Mouse (Mus musculus) kidney, embryonic 14.5 days (tissue): ENCODE measurements around the gene Trim44. TPM values are rescaled to one million over a fixed set of nuclear protein-coding genes. Genes with fewer than 3 reads are reported as not detected.

ENCODE experiments used
- ATAC-seq: fragments of 200-750 bp; cut with Nextera tagmentation; 2 replicates; pipeline ENCODE4 v1.8.0; 2017; ENCODE audit warnings: moderate number of reproducible peaks, mild to moderate bottlenecking, moderate TSS enrichment, moderate library complexity; ENCODE audit not compliant: low FRiP score, low TSS enrichment
- H3K27ac ChIP-seq: fragments of 300-500 bp; sonication (generic); 2 replicates; pipeline ENCODE4 v1.5.1; 2014; ENCODE audit warnings: low read depth, mild to moderate bottlenecking, low read length, moderate library complexity, mixed read lengths
- H3K27me3 ChIP-seq: fragments of 300-500 bp; sonication (generic); 2 replicates; pipeline ENCODE4 v1.6.1; 2014; ENCODE audit warnings: mild to moderate bottlenecking, low read length; ENCODE audit not compliant: control insufficient read depth, insufficient read depth
- H3K36me3 ChIP-seq: fragments of 300-500 bp; sonication (generic); 2 replicates; pipeline ENCODE4 v1.6.1; 2014; ENCODE audit warnings: low read length, mixed read lengths; ENCODE audit not compliant: control insufficient read depth, insufficient read depth
- H3K4me1 ChIP-seq: fragments of 300-500 bp; sonication (generic); 2 replicates; pipeline ENCODE4 v1.6.1; 2014; ENCODE audit warnings: low read length, mixed read lengths; ENCODE audit not compliant: control insufficient read depth, insufficient read depth
- H3K4me2 ChIP-seq: fragments of 300-500 bp; sonication (generic); replicated peaks from 2 replicates; pipeline ENCODE4 v1.6.1; 2014; ENCODE audit warnings: low read depth, mild to moderate bottlenecking, low read length
- H3K4me3 ChIP-seq: fragments of 300-500 bp; sonication (generic); 2 replicates; pipeline ENCODE4 v1.5.1; 2014; ENCODE audit warnings: mild to moderate bottlenecking, low read length
- H3K9ac ChIP-seq: fragments of 300-500 bp; sonication (generic); 2 replicates; pipeline ENCODE4 v1.6.1; 2014; ENCODE audit warnings: low read depth, mild to moderate bottlenecking, low read length, moderate library complexity
- H3K9me3 ChIP-seq: fragments of 300-500 bp; sonication (generic); 2 replicates; pipeline ENCODE4 v1.6.1; 2016; ENCODE audit warnings: low read length; ENCODE audit not compliant: control insufficient read depth
- WGBS: fragments of 180-500 bp; shearing (Covaris S2); extraction: QIAGEN DNeasy Blood & Tissue Kit; methylation state at CpG from one replicate; pipeline ENCODE4 v1.1.7; 2014; 5-methylcytosine and 5-hydroxymethylcytosine counted together
- polyA plus RNA-seq: library from polyadenylated mRNA; unstranded; fragments of >200 nt; fragmentation: Nextera tagmentation; extraction: Ambion mirVana; gene quantifications from 2 replicates; pipeline ENCODE4 v1.2.1, GENCODE M21; 2014

The Trim44 gene
- polyA plus RNA-seq, 1 experiment from 2014 or later: 42.5 TPM

- Histone ChIP-seq H3K4me1 (no peaks in the 10 kb centered on the region), H3K27me3 (no peaks in the 10 kb centered on the region), H3K4me3 (no peak overlapping the region), H3K36me3 (no peaks in the 10 kb centered on the region), H3K9me3 (no peaks in the 10 kb centered on the region), H3K27ac (no peak overlapping the region), H3K9ac (no peak overlapping the region), H3K4me2 (no peak overlapping the region)
- no peak for ATAC-seq
- 94% methylated on average over 1 of the region's 1 CpGs for WGBS
Observed at GRCm38 (mm10) chr2:102362896-102363530, 44.6 kb downstream of the Trim44 start.

- 77% methylated on average over 2 of the region's 2 CpGs for WGBS
- H3K9me3 ChIP-seq: no peaks in the 10 kb centered on the region
- no peak for ATAC-seq
- H3K4me2 ChIP-seq: no peak overlapping the region
- no peaks in the 10 kb centered on the region for H3K4me1 ChIP-seq
- no peak overlapping the region for H3K27ac ChIP-seq
- no peaks in the 10 kb centered on the region for H3K27me3 ChIP-seq
- H3K9ac ChIP-seq: no peak overlapping the region
- H3K4me3 ChIP-seq: no peak overlapping the region
- peaks cover 1% of the 10 kb centered on the region for H3K36me3 ChIP-seq
Observed at GRCm38 (mm10) chr2:102362266-102362665, 45.4 kb downstream of the Trim44 start.

- no peaks in the 10 kb centered on the region for H3K9me3 ChIP-seq
- H3K4me1 ChIP-seq: no peaks in the 10 kb centered on the region
- H3K9ac ChIP-seq: no peak overlapping the region
- H3K4me3 ChIP-seq: no peak overlapping the region
- WGBS: 93% methylated on average over 7 of the region's 7 CpGs
- peaks cover 17% of the 10 kb centered on the region for H3K36me3 ChIP-seq
- H3K4me2 ChIP-seq: no peak overlapping the region
- no peaks in the 10 kb centered on the region for H3K27me3 ChIP-seq
- H3K27ac ChIP-seq: no peak overlapping the region
- ATAC-seq: no peak
Observed at GRCm38 (mm10) chr2:102356879-102357695, 50.5 kb downstream of the Trim44 start.

- Histone ChIP-seq H3K4me2 (no peak overlapping the region), H3K27me3 (no peaks in the 10 kb centered on the region), H3K27ac (no peak overlapping the region), H3K36me3 (peaks cover 17% of the 10 kb centered on the region), H3K9me3 (no peaks in the 10 kb centered on the region), H3K4me1 (no peaks in the 10 kb centered on the region), H3K9ac (no peak overlapping the region), H3K4me3 (no peak overlapping the region)
- 67% methylated on average over 1 of the region's 1 CpGs for WGBS
- no peak for ATAC-seq
Observed at GRCm38 (mm10) chr2:102354076-102354475, 53.6 kb downstream of the Trim44 start.

- no peaks in the 10 kb centered on the region for H3K27me3 ChIP-seq
- H3K4me3 ChIP-seq: no peak overlapping the region
- WGBS: 86% methylated on average over 2 of the region's 2 CpGs
- no peaks in the 10 kb centered on the region for H3K4me1 ChIP-seq
- H3K9me3 ChIP-seq: no peaks in the 10 kb centered on the region
- H3K4me2 ChIP-seq: no peak overlapping the region
- H3K9ac ChIP-seq: no peak overlapping the region
- H3K36me3 ChIP-seq: peaks cover 4% of the 10 kb centered on the region; the same call in 1 of the 2 replicates
- no peak for ATAC-seq
- no peak overlapping the region for H3K27ac ChIP-seq
Observed at GRCm38 (mm10) chr2:102341429-102341828, 66.2 kb downstream of the Trim44 start.

GRCm38 (mm10) chr2:102336816-102337215, 70.8 kb downstream of the Trim44 start:
- Histone ChIP-seq H3K36me3 (no peaks in the 10 kb centered on the region), H3K4me1 (no peaks in the 10 kb centered on the region), H3K9me3 (no peaks in the 10 kb centered on the region), H3K9ac (no peak overlapping the region), H3K4me3 (no peak overlapping the region), H3K27me3 (no peaks in the 10 kb centered on the region), H3K27ac (no peak overlapping the region), H3K4me2 (no peak overlapping the region)
- WGBS: 84% methylated on average over 1 of the region's 1 CpGs
- no peak for ATAC-seq

- H3K4me3 ChIP-seq: no peak overlapping the region
- no peak for ATAC-seq
- no peaks in the 10 kb centered on the region for H3K36me3 ChIP-seq
- WGBS: 88% methylated on average over 2 of the region's 2 CpGs
- no peaks in the 10 kb centered on the region for H3K9me3 ChIP-seq
- H3K27me3 ChIP-seq: no peaks in the 10 kb centered on the region
- no peak overlapping the region for H3K9ac ChIP-seq
- H3K27ac ChIP-seq: no peak overlapping the region
- no peak overlapping the region for H3K4me2 ChIP-seq
- H3K4me1 ChIP-seq: no peaks in the 10 kb centered on the region
Observed at GRCm38 (mm10) chr2:102331932-102332331, 75.7 kb downstream of the Trim44 start.

GRCm38 (mm10) chr2:102331092-102331491, 76.5 kb downstream of the Trim44 start:
- H3K4me1 ChIP-seq: no peaks in the 10 kb centered on the region
- no peaks in the 10 kb centered on the region for H3K27me3 ChIP-seq
- 77% methylated on average over 3 of the region's 3 CpGs for WGBS
- no peak overlapping the region for H3K4me2 ChIP-seq
- H3K27ac ChIP-seq: no peak overlapping the region
- H3K36me3 ChIP-seq: no peaks in the 10 kb centered on the region
- H3K4me3 ChIP-seq: no peak overlapping the region
- ATAC-seq: no peak
- H3K9me3 ChIP-seq: no peaks in the 10 kb centered on the region
- no peak overlapping the region for H3K9ac ChIP-seq

GRCm38 (mm10) chr2:102325921-102326320, 81.7 kb downstream of the Trim44 start:
- Histone ChIP-seq H3K4me3 (no peak overlapping the region), H3K9me3 (no peaks in the 10 kb centered on the region), H3K4me2 (no peak overlapping the region), H3K27me3 (no peaks in the 10 kb centered on the region), H3K4me1 (no peaks in the 10 kb centered on the region), H3K36me3 (no peaks in the 10 kb centered on the region), H3K27ac (no peak overlapping the region), H3K9ac (no peak overlapping the region)
- 96% methylated on average over 2 of the region's 2 CpGs for WGBS
- no peak for ATAC-seq
